Mouse (Mus musculus) kidney, adult 2 months (tissue): Measurements from ENCODE around the gene Tmem245.

Experiments used
- CTCF ChIP-seq: fragments of 200-500 bp; conservative IDR thresholded peaks from 2 replicates; pipeline ENCODE4 v1.5.1; 2011; ENCODE audit warnings: low read depth, mild to moderate bottlenecking, control low read depth, low read length, moderate library complexity, mixed read lengths; ENCODE audit not compliant: insufficient read depth, insufficient read length
- POLR2A ChIP-seq: fragments of 200-500 bp; IDR thresholded peaks from one replicate; pipeline ENCODE4 v1.6.1; 2011; ENCODE audit warnings: low read depth, low read length, control low read depth

DNA sequence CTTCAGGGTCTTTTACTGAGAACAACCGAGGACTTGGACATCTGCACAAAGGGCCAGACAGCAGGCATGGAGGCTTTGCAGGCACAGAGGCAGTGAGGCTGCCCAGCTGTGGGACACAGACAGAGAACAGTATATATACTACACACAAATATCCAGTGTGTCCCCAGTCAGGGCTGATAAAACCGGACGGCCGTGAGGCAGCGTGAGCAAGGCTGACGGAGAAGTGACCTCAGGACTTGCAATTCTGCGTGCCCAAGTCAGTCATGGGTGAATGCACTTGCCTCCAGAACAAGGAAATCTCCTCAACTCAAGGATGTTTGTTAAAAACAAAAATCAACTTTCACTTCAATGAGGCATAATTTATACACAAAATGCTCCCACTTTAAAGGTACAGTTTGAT, 115.2 kb downstream of the Tmem245 start:
- TF ChIP-seq POLR2A (no peak), CTCF (no peak)
